Mouse (Mus musculus) limb, embryonic 15.5 days (tissue): ENCODE measurements around the gene Drc3. TPM values are rescaled to one million over a fixed set of nuclear protein-coding genes. Genes with fewer than 3 reads are reported as not detected.
A peak's percentile ranks its signal among the peaks of the same experiment; 100 is the strongest.

Experiments
- ATAC-seq: fragments of 200-750 bp; cut with Nextera tagmentation; 2 replicates; pipeline ENCODE4 v1.8.0; 2017; ENCODE audit warnings: low read depth, moderate TSS enrichment; ENCODE audit not compliant: insufficient number of reproducible peaks, low FRiP score, low TSS enrichment
- H3K27ac ChIP-seq: fragments of 300-500 bp; sonication (generic); 2 replicates; pipeline ENCODE4 v1.5.1; 2015; ENCODE audit warnings: moderate library complexity, mild to moderate bottlenecking, inconsistent platforms
- H3K27me3 ChIP-seq: fragments of 300-500 bp; sonication (generic); 2 replicates; pipeline ENCODE4 v1.6.1; 2015; ENCODE audit warnings: inconsistent platforms
- H3K36me3 ChIP-seq: fragments of 300-500 bp; sonication (generic); 2 replicates; pipeline ENCODE4 v1.6.1; 2015; ENCODE audit warnings: inconsistent platforms
- H3K4me1 ChIP-seq: fragments of 300-500 bp; sonication (generic); 2 replicates; pipeline ENCODE4 v1.6.1; 2015; ENCODE audit warnings: inconsistent platforms
- H3K4me2 ChIP-seq: fragments of 300-500 bp; sonication (generic); 2 replicates; pipeline ENCODE4 v1.6.1; 2015; ENCODE audit warnings: mild to moderate bottlenecking, inconsistent platforms
- H3K4me3 ChIP-seq: fragments of 300-500 bp; sonication (generic); 2 replicates; pipeline ENCODE4 v1.5.1; 2015; ENCODE audit warnings: mild to moderate bottlenecking, inconsistent platforms
- H3K9ac ChIP-seq: fragments of 300-500 bp; sonication (generic); 2 replicates; pipeline ENCODE4 v1.6.1; 2015; ENCODE audit warnings: inconsistent platforms
- H3K9me3 ChIP-seq: fragments of 300-500 bp; sonication (generic); 2 replicates; pipeline ENCODE4 v1.6.1; 2016; ENCODE audit warnings: inconsistent platforms
- WGBS: fragments of 180-500 bp; shearing (Covaris S2); methylation state at CpG from one replicate; pipeline ENCODE4 v1.1.7; 2015; 5-methylcytosine and 5-hydroxymethylcytosine counted together
- polyA plus RNA-seq: library from polyadenylated mRNA; unstranded; fragments of >200 nt; fragmentation: Nextera tagmentation; extraction: Ambion mirVana; gene quantifications from 2 replicates; pipeline ENCODE4 v1.2.1, GENCODE M21; 2015

Gene Drc3
- polyA plus RNA-seq, 1 experiment from 2014 or later: 1.7 TPM

DNA sequence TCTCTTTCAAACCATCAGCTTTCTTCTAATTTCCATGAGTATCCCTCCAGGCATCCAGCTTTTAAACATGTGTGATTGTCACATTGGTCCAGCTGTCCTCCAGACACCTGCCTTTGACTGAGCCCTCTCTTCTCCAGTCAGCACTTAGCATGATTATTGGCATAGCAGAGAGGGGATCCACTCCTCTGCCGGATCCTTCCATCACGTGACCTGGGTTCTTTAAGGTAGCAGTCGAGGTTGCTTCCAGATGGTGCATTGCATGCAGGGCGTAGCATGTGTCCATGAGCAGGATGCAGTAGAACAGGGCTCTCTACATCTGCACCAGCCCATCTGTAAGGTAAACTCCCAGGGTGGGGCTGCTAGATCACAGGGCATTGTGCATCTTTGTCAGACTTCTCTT, 15.8 kb downstream of the Drc3 start:
- no peak for ATAC-seq
- Histone ChIP-seq H3K27ac (no peak overlapping the region), H3K9me3 (no peaks in the 10 kb centered on the region), H3K4me3 (no peak overlapping the region), H3K9ac (no peak overlapping the region), H3K4me1 (peaks cover 19% of the 10 kb centered on the region), H3K36me3 (no peaks in the 10 kb centered on the region), H3K27me3 (no peaks in the 10 kb centered on the region), H3K4me2 (no peak overlapping the region)
- 52% methylated on average over 4 of the region's 4 CpGs for WGBS

- Histone ChIP-seq H3K27me3 (no peaks in the 10 kb centered on the region), H3K4me1 (peaks cover 19% of the 10 kb centered on the region), H3K27ac (no peak overlapping the region; the same call in 1 of the 2 replicates), H3K4me2 (no peak overlapping the region), H3K36me3 (no peaks in the 10 kb centered on the region), H3K9me3 (no peaks in the 10 kb centered on the region), H3K4me3 (no peak overlapping the region), H3K9ac (no peak overlapping the region)
- ATAC-seq: no peak
- WGBS: 29% methylated on average over 4 of the region's 4 CpGs
Measured at GRCm38 (mm10) chr11:60369448-60369847, 16.3 kb downstream of the Drc3 start.

GRCm38 (mm10) chr11:60370431-60370830, 17.3 kb downstream of the Drc3 start:
- Histone ChIP-seq H3K9ac (no peak overlapping the region), H3K4me2 (no peak overlapping the region), H3K4me3 (no peak overlapping the region), H3K9me3 (no peaks in the 10 kb centered on the region), H3K27me3 (no peaks in the 10 kb centered on the region), H3K27ac (no peak overlapping the region), H3K4me1 (peaks cover 19% of the 10 kb centered on the region), H3K36me3 (no peaks in the 10 kb centered on the region)
- ATAC-seq: no peak
- WGBS: 86% methylated on average over 13 of the region's 13 CpGs

GRCm38 (mm10) chr11:60374481-60374880, 21.4 kb downstream of the Drc3 start:
- Histone ChIP-seq H3K4me2 (no peak overlapping the region), H3K36me3 (no peaks in the 10 kb centered on the region), H3K9me3 (no peaks in the 10 kb centered on the region), H3K9ac (no peak overlapping the region), H3K4me1 (0 out of 2 replicates have a peak, but pooled peaks cover under 1% of the 10 kb centered on the region), H3K4me3 (no peak overlapping the region), H3K27me3 (no peaks in the 10 kb centered on the region), H3K27ac (no peak overlapping the region)
- 59% methylated on average over 6 of the region's 6 CpGs for WGBS
- ATAC-seq: no peak

- Histone ChIP-seq H3K27me3 (no peaks in the 10 kb centered on the region), H3K27ac (no peak overlapping the region), H3K36me3 (no peaks in the 10 kb centered on the region), H3K4me3 (no peak overlapping the region), H3K9me3 (no peaks in the 10 kb centered on the region), H3K9ac (no peak overlapping the region), H3K4me2 (no peak overlapping the region), H3K4me1 (peaks cover 7% of the 10 kb centered on the region; the same call in 1 of the 2 replicates)
- WGBS: 90% methylated on average over 6 of the region's 6 CpGs
- no peak for ATAC-seq
Measured at GRCm38 (mm10) chr11:60383518-60383917, 30.4 kb downstream of the Drc3 start.

DNA sequence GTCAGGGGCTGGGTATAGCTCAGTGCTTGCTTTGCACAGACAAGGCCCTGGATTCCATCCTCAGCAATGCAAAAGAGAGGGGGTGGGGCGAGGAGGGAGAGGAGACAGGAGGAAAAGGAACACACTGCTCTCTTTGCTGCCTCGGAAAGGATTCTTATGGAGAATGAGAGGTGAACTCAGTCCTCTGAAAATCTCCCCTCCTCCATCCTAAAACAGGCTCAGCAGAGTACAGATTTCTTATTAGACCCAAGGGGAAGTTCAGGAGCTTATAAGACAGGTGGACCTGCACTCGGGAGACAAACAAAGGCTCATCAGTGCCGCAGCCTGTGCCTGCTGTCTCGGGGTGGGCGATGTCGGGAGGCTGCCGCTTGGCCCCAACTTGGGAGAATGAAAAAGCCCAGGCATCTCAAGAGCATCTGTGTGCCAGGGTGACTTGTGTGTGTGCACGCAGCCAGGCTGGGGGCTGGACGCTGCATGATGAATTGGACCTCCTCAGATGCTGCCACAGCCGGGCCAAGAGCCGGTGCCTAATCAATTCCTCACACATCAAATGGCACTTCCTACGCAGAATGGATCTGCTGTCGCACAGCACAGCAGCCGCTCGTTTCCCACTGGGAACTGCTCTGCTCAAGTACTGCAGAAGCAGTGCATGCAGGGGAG, 31.8 kb downstream of the Drc3 start:
- H3K4me1 ChIP-seq: peaks cover 7% of the 10 kb centered on the region; the same call in 1 of the 2 replicates
- H3K4me2 ChIP-seq: 0 out of 2 replicates have a peak overlapping the region, but pooled peaks have one; percentile 4
- H3K27ac ChIP-seq: no peak overlapping the region
- no peaks in the 10 kb centered on the region for H3K9me3 ChIP-seq
- no peaks in the 10 kb centered on the region for H3K27me3 ChIP-seq
- no peak overlapping the region for H3K9ac ChIP-seq
- H3K36me3 ChIP-seq: no peaks in the 10 kb centered on the region
- 11% methylated on average over 16 of the region's 16 CpGs for WGBS
- ATAC-seq: no peak
- no peak overlapping the region for H3K4me3 ChIP-seq

DNA sequence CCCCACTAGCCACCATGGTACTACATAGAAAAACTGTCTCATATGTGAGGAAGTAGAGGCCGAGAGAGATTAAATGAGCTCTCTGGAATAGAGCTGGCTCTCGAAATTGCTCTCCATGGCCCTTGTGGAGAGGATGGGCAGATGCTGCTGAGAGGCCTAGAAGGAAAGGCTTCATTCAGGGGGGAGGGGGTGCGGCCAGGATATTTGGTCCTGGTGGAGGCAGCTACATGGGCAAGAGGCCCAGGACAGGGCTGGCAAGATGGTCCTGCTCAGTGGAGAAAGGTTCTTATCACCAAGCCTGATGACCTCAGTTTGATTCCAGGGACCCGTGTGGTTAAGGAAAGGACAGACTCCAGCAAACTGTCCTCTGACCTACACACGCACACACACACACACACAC, 32.8 kb downstream of the Drc3 start:
- Histone ChIP-seq H3K4me1 (peaks cover 7% of the 10 kb centered on the region; the same call in 1 of the 2 replicates), H3K27ac (no peak overlapping the region), H3K9me3 (no peaks in the 10 kb centered on the region), H3K4me2 (no peak overlapping the region), H3K4me3 (no peak overlapping the region), H3K36me3 (no peaks in the 10 kb centered on the region), H3K9ac (no peak overlapping the region), H3K27me3 (no peaks in the 10 kb centered on the region)
- ATAC-seq: no peak
- WGBS: 83% methylated on average over 5 of the region's 5 CpGs

GRCm38 (mm10) chr11:60387944-60388343, 34.8 kb downstream of the Drc3 start:
- no peak overlapping the region for H3K27ac ChIP-seq

DNA sequence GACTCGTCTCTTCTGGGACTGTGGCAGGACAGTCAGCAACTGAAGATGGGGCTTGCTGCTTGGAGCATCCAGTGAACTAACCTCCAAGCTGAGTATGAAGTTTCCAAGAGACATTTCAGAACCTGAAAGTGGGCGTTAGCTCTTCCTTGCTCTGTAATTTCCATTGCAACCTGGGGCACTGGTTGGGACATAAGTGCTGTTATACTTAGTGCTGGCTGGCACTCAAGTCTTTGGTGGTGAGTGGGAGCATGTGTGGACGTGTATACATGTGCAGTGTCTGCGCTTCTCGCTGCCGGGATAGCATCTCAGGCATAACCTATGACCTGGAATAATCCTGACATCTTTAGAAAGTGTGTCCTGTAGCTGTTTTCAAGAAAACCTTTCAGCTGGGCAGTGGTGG, 38.2 kb downstream of the Drc3 start:
- H3K4me1 ChIP-seq: no peaks in the 10 kb centered on the region
- ATAC-seq: no peak
- no peaks in the 10 kb centered on the region for H3K27me3 ChIP-seq
- H3K9me3 ChIP-seq: no peaks in the 10 kb centered on the region
- no peaks in the 10 kb centered on the region for H3K36me3 ChIP-seq
- WGBS: 82% methylated on average over 6 of the region's 6 CpGs
- no peak overlapping the region for H3K4me3 ChIP-seq
- no peak overlapping the region for H3K9ac ChIP-seq
- no peak overlapping the region for H3K4me2 ChIP-seq
- H3K27ac ChIP-seq: no peak overlapping the region

More at GRCm38 (mm10) chr11:60387944-60388343, 34.8 kb downstream of the Drc3 start:
- ATAC-seq: no peak
- Histone ChIP-seq H3K27me3 (no peaks in the 10 kb centered on the region), H3K4me3 (no peak overlapping the region), H3K9me3 (no peaks in the 10 kb centered on the region), H3K36me3 (no peaks in the 10 kb centered on the region), H3K9ac (no peak overlapping the region), H3K4me2 (no peak overlapping the region), H3K4me1 (peaks cover 7% of the 10 kb centered on the region; the same call in 1 of the 2 replicates)
- 81% methylated on average over 2 of the region's 2 CpGs for WGBS

DNA sequence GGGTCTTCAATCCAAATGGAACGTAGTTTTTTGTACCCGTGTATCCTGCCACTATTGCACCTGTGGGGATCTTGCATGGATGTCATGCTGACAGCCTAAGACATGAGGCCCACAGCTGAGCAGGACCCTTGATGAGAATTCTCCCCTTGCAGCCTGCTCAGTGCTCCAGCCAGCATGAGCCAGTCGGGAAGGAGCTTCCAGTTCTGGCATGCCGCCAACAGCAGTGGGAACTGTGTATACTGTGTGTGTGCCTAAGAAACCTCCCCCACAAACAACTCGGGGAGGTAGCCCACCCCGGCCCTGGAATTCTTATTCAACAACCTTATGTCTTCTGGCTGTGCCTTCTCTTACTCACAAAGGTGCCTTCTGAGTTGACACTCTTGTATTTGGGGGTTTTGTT, 43.4 kb downstream of the Drc3 start:
- WGBS: 53% methylated on average over 6 of the region's 6 CpGs
- ATAC-seq: 0 out of 2 replicates have a peak, but pooled peaks have one; percentile 58

GRCm38 (mm10) chr11:60397172-60397571, 44.0 kb downstream of the Drc3 start:
- H3K27ac ChIP-seq: no peak overlapping the region
- ATAC-seq: no peak

More for the DNA sequence above, 43.4 kb downstream of the Drc3 start:
- Histone ChIP-seq H3K4me3 (no peak overlapping the region), H3K4me2 (no peak overlapping the region), H3K36me3 (peaks cover 16% of the 10 kb centered on the region), H3K9me3 (no peaks in the 10 kb centered on the region), H3K4me1 (no peaks in the 10 kb centered on the region), H3K9ac (no peak overlapping the region), H3K27ac (no peak overlapping the region), H3K27me3 (no peaks in the 10 kb centered on the region)

GRCm38 (mm10) chr11:60406606-60407005, 53.5 kb downstream of the Drc3 start:
- Histone ChIP-seq H3K4me2 (no peak overlapping the region), H3K36me3 (peaks cover 79% of the 10 kb centered on the region), H3K27ac (no peak overlapping the region)

More at GRCm38 (mm10) chr11:60397172-60397571, 44.0 kb downstream of the Drc3 start:
- 93% methylated on average over 2 of the region's 2 CpGs for WGBS
- H3K4me1 ChIP-seq: no peaks in the 10 kb centered on the region
- H3K4me2 ChIP-seq: no peak overlapping the region
- no peak overlapping the region for H3K4me3 ChIP-seq
- no peaks in the 10 kb centered on the region for H3K9me3 ChIP-seq
- H3K9ac ChIP-seq: no peak overlapping the region
- no peaks in the 10 kb centered on the region for H3K27me3 ChIP-seq
- peaks cover 22% of the 10 kb centered on the region for H3K36me3 ChIP-seq

More at GRCm38 (mm10) chr11:60406606-60407005, 53.5 kb downstream of the Drc3 start:
- H3K4me3 ChIP-seq: no peak overlapping the region
- no peaks in the 10 kb centered on the region for H3K27me3 ChIP-seq
- 95% methylated on average over 1 of the region's 1 CpGs for WGBS
- H3K4me1 ChIP-seq: no peaks in the 10 kb centered on the region
- no peaks in the 10 kb centered on the region for H3K9me3 ChIP-seq
- ATAC-seq: no peak
- H3K9ac ChIP-seq: no peak overlapping the region
